Mouse (Mus musculus): ENCODE data around the gene Grik3. TPM values are rescaled to one million over a fixed set of nuclear protein-coding genes. Genes with fewer than 3 reads are reported as not detected.

The Grik3 gene
- polyA plus RNA-seq, 1 experiment from 2014 or later, result 1.1 TPM

DNA sequence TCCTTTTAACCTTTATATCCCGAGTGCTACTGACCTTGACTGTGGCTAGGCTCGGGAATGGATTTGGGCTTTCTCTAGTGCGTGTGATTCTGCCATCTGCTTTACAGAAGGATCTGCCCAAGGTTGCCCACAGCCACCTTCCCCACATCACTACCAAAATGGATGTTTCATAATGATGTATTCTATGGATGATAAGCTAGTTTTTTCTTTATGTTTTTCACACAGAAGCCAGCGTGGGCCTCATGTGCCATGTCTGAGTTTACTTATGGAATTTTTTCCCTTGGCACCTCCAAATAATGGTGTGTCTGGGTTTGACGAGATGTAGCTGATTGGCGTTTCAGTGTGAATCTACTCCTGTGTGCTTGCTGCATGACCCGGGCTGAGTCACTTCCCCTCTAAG, 7.0 kb downstream of the Grik3 start:
- Histone ChIP-seq H3K9me3 (no peaks in the 10 kb centered on the region), H3K4me3 (no peak overlapping the region), H3K27me3 (ENCODE audit: insufficient read depth, poor library complexity, severe bottlenecking) (peaks cover 84% of the 10 kb centered on the region), H3K4me1 (replicated peaks) (peaks cover 62% of the 10 kb centered on the region), H3K36me3 (no peaks in the 10 kb centered on the region), H3K27ac (no peak overlapping the region)
- WGBS, result 38% methylated on average over 7 of the region's 7 CpGs
- DNase-seq (ENCODE audit: low spot score), result no peak

DNA sequence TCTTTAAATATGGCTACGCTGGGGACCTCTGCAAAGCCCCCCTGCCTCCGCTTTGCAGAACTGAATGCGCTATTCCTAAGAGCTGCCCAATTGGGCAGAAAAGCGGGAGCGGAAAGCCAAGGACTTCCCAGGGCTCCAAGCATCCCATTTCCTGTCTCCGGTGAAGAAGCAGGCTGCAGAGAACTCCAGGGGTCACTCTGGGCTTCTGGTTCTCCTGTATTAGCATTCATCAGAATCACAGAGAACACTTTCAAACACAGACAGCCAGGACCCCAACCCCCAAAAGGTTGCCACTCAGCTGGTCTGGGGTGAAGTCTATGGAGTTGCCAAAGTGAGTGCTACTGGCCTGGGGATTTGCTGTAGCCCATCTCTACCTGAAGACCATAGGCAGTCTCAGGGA, 8.4 kb downstream of the Grik3 start:
- H3K4me1 ChIP-seq (replicated peaks), result peaks cover 55% of the 10 kb centered on the region
- H3K27me3 ChIP-seq (ENCODE audit: insufficient read depth, poor library complexity, severe bottlenecking), result peaks cover 70% of the 10 kb centered on the region
- H3K4me3 ChIP-seq, result no peak overlapping the region
- no peak overlapping the region for H3K27ac ChIP-seq
- no peaks in the 10 kb centered on the region for H3K36me3 ChIP-seq
- no peaks in the 10 kb centered on the region for H3K9me3 ChIP-seq
- no peak for DNase-seq (ENCODE audit: low spot score)
- 5% methylated on average over 6 of the region's 6 CpGs for WGBS

DNA sequence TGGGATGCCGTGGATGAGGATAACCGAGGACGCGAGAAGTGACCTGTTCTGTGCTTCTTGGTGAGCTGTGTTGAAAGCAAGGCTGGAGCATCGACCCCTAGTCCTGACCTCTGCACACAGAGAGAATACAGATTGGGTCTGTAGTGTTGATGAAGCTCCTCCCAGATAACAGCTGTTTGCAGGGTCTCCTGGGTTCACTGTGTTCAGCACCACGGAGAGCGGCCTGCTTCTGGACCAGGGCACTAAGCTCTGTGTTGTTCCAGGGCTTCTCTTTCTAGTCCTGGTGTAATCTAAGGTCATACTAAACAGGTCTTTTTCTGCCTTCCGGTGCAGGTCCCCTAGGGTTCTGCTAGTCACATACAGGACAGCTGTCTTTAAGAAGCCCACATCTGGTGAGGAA, 12.4 kb downstream of the Grik3 start:
- Histone ChIP-seq H3K4me1 (replicated peaks) (peaks cover 34% of the 10 kb centered on the region), H3K27me3 (ENCODE audit: insufficient read depth, poor library complexity, severe bottlenecking) (peaks cover 33% of the 10 kb centered on the region), H3K27ac (no peak overlapping the region), H3K9me3 (no peaks in the 10 kb centered on the region), H3K36me3 (no peaks in the 10 kb centered on the region), H3K4me3 (no peak overlapping the region)
- 53% methylated on average over 8 of the region's 8 CpGs for WGBS
- DNase-seq (ENCODE audit: low spot score), result peak; percentile 66

DNA sequence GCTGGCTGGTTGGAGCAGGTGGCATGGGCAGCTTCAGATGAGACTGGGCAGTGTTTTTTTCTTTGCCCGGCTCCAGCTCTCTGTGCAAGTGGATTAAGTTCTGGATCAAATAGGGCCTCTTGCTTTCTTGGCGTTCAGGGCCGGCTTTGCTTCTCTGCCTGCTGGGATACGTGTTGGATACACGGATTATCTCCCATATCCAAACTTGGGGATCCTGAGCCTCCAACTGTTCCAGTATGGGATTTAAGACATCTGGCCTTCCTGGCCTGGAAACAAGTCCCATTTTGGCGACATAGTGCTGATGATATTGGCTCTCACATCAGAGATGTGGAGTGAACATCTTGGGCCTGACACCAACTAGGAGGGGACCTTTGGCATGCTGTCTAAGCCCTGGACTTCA, 21.9 kb downstream of the Grik3 start:
- Histone ChIP-seq H3K9me3 (no peaks in the 10 kb centered on the region), H3K4me3 (no peak overlapping the region), H3K36me3 (no peaks in the 10 kb centered on the region), H3K27ac (no peak overlapping the region), H3K27me3 (ENCODE audit: insufficient read depth, poor library complexity, severe bottlenecking) (0 out of 2 replicates have a peak, but pooled peaks cover 11% of the 10 kb centered on the region), H3K4me1 (replicated peaks) (peaks cover 22% of the 10 kb centered on the region)
- 81% methylated on average over 6 of the region's 6 CpGs for WGBS
- no peak for DNase-seq (ENCODE audit: low spot score)

DNA sequence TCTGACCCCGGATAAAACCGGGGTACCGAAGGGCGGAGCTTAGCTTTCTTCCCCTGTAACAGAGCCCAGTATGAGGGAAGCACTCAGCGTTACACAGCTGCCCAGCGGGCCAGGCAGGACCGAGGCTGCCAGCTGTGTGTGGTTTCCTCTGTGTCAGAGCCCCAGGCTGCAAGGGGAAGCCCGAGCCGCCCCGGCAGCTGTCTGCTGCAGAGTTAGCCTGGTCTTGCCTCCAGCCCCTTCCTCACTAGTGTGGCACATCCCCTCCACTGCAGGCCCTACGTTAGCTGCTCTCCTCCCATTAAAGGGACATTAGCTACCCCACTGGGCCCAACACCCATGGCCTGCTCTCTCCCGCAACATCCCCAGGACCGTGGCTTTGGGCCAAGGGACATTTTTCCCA, 25.1 kb downstream of the Grik3 start:
- H3K9me3 ChIP-seq, result no peaks in the 10 kb centered on the region
- no peak for DNase-seq (ENCODE audit: low spot score)
- H3K27ac ChIP-seq, result 0 out of 2 replicates have a peak overlapping the region, but pooled peaks have one; percentile 30
- 57% methylated on average over 13 of the region's 13 CpGs for WGBS
- H3K4me1 ChIP-seq (replicated peaks), result peaks cover 15% of the 10 kb centered on the region; the same call in 1 of the 2 replicates
- peaks cover 4% of the 10 kb centered on the region; the same call in 1 of the 2 replicates for H3K27me3 ChIP-seq (ENCODE audit: insufficient read depth, poor library complexity, severe bottlenecking)
- no peaks in the 10 kb centered on the region for H3K36me3 ChIP-seq
- H3K4me3 ChIP-seq, result no peak overlapping the region

DNA sequence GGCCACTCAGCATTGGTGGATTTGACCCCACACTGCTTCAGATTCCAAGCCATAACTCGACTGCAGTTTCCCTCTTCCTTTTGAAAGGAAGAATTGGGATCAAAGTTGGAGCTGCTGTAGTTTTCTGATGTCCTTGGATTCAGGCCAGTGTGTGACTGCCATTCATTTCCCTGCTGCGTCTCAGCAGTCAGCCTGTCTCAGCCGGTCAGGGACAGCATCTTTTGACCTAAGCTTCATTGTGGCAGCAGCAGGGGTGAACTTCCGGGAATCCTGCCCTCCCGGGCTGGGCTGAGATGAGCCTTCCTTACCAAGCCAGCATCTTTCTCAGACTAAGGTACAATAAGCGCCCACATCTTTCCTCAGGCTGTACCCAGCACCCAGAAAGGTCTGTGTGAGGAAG, 26.1 kb downstream of the Grik3 start:
- H3K9me3 ChIP-seq, result no peaks in the 10 kb centered on the region
- no peak overlapping the region for H3K27ac ChIP-seq
- DNase-seq (ENCODE audit: low spot score), result no peak
- no peaks in the 10 kb centered on the region for H3K36me3 ChIP-seq
- H3K27me3 ChIP-seq (ENCODE audit: insufficient read depth, poor library complexity, severe bottlenecking), result peaks cover 4% of the 10 kb centered on the region; the same call in 1 of the 2 replicates
- H3K4me3 ChIP-seq, result no peak overlapping the region
- WGBS, result 49% methylated on average over 6 of the region's 6 CpGs
- peaks cover 7% of the 10 kb centered on the region; the same call in 1 of the 2 replicates for H3K4me1 ChIP-seq (replicated peaks)

DNA sequence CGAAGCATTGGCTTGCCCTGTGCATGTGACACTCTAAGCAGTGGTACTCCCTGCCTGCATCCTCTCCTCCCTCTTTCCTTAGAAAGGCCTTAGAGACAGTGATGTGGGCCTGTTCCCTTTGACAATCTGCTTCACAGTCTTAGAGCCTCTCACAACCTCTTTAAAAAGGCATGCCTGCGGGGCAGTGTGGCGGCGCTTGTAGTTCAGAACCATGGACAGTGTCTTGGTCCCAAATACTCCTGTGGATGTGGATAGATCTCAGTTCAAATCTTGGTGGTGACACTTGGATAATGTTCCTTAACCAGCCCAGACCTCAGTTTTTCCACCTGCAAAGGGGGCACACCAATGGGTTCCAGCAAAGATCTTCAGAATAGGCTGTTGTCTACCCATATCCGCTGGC, 28.4 kb downstream of the Grik3 start:
- DNase-seq (ENCODE audit: low spot score), result no peak
- no peak overlapping the region for H3K27ac ChIP-seq
- H3K4me1 ChIP-seq (replicated peaks), result peaks cover 6% of the 10 kb centered on the region; the same call in 1 of the 2 replicates
- H3K27me3 ChIP-seq (ENCODE audit: insufficient read depth, poor library complexity, severe bottlenecking), result peaks cover 4% of the 10 kb centered on the region; the same call in 1 of the 2 replicates
- WGBS, result 85% methylated on average over 5 of the region's 5 CpGs
- H3K4me3 ChIP-seq, result no peak overlapping the region
- H3K9me3 ChIP-seq, result no peaks in the 10 kb centered on the region
- H3K36me3 ChIP-seq, result no peaks in the 10 kb centered on the region

DNA sequence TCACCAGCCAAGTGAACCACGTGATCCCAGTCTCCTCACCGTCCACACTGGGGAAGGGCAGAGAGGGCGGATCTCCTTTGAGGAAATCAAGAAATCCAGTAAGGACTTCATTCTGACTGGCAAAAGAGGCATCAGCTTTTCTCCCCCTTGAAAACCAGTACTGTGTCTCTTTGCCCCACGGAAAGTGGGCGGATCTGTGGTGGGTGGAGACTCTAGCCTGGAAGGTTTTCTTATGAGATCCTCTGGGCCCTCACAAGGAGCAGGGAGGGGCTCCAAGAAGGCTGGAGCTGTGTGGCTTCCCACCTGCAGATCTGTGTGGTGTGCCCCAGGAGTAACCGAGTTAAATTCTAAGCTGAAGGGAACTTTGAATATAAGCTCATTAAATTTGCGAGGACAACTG, 32.4 kb downstream of the Grik3 start:
- Histone ChIP-seq H3K4me1 (replicated peaks) (no peaks in the 10 kb centered on the region; the same call in 1 of the 2 replicates), H3K4me3 (no peak overlapping the region), H3K9me3 (no peaks in the 10 kb centered on the region), H3K27ac (no peak overlapping the region), H3K27me3 (ENCODE audit: insufficient read depth, poor library complexity, severe bottlenecking) (peaks cover 4% of the 10 kb centered on the region; the same call in 1 of the 2 replicates), H3K36me3 (0 out of 2 replicates have a peak, but pooled peaks cover 6% of the 10 kb centered on the region)
- WGBS, result 61% methylated on average over 7 of the region's 7 CpGs
- DNase-seq (ENCODE audit: low spot score), result no peak

DNA sequence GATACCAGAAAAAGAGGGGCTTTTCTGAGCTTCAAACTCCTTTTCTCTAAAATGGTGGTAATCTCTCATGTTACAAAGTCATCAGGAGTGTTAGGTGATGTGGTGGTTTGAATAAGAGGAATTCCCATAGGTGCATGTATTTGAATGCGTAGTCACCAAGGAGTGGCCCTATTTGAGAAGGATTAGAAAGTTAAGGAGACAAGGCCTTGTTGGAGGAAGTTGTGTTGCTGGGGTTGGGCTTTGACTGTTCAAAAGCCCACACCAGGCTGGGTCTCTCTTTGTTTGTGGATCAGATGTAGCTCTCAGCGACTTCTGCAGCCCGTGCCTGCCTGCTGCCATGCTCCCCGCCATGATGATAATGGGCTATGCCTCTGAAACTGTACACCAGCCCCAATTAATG, 34.8 kb downstream of the Grik3 start:
- Histone ChIP-seq H3K9me3 (no peaks in the 10 kb centered on the region), H3K4me3 (no peak overlapping the region), H3K27ac (no peak overlapping the region), H3K4me1 (replicated peaks) (no peaks in the 10 kb centered on the region; the same call in 1 of the 2 replicates), H3K27me3 (ENCODE audit: insufficient read depth, poor library complexity, severe bottlenecking) (peaks cover 3% of the 10 kb centered on the region; the same call in 1 of the 2 replicates), H3K36me3 (0 out of 2 replicates have a peak, but pooled peaks cover 7% of the 10 kb centered on the region)
- 80% methylated on average over 4 of the region's 4 CpGs for WGBS
- DNase-seq (ENCODE audit: low spot score), result no peak

DNA sequence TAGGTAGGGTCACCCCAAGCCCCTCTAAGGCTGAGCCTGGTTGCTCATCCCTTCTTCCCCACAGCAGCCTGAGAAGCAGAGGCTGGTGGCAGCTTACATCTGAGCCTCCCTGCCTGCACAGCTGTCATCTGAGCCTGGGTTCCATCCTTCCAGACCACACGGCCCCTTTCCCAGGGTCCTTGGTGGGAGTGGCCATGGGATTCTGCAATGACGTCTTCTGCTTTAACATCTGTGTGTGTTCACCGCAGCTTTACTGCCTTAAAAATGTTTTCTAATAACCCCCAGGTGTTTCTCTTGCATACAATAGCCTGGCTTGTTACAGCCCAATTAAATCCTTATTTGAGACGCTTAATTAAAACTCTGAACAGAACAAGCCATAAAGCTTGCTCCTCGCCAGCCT, 35.9 kb downstream of the Grik3 start:
- Histone ChIP-seq H3K4me3 (no peak overlapping the region), H3K36me3 (0 out of 2 replicates have a peak, but pooled peaks cover 7% of the 10 kb centered on the region), H3K27ac (no peak overlapping the region), H3K4me1 (replicated peaks) (no peaks in the 10 kb centered on the region; the same call in 1 of the 2 replicates), H3K27me3 (ENCODE audit: insufficient read depth, poor library complexity, severe bottlenecking) (peaks cover 10% of the 10 kb centered on the region; the same call in 1 of the 2 replicates), H3K9me3 (no peaks in the 10 kb centered on the region)
- DNase-seq (ENCODE audit: low spot score), result no peak
- WGBS, result 71% methylated on average over 5 of the region's 5 CpGs

DNA sequence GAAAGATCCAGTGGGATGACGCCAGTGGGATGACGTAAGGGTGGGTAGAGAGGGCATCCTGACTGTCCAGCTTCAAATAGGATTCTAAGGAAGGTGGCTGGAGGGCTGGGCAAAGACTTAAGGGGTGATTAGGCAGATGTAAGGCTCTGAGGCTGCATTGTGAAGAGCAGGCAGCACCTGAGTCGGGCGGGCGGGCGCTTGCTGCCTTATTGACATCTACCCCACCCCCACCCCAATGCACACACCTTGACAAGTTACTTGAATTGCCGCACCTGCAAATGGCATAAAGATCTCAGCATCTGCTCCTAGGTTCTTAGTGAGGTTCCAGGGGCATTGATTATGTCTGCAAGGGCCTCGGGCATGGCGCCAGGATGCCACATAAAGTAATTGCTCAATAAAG, 43.5 kb downstream of the Grik3 start:
- Histone ChIP-seq H3K4me1 (replicated peaks) (peaks cover 53% of the 10 kb centered on the region), H3K9me3 (0 out of 2 replicates have a peak, but pooled peaks cover 3% of the 10 kb centered on the region), H3K27ac (peak overlapping the region; percentile 54), H3K36me3 (no peaks in the 10 kb centered on the region), H3K4me3 (no peak overlapping the region), H3K27me3 (ENCODE audit: insufficient read depth, poor library complexity, severe bottlenecking) (peaks cover 61% of the 10 kb centered on the region)
- WGBS, result 45% methylated on average over 9 of the region's 9 CpGs
- DNase-seq (ENCODE audit: low spot score), result no peak

DNA sequence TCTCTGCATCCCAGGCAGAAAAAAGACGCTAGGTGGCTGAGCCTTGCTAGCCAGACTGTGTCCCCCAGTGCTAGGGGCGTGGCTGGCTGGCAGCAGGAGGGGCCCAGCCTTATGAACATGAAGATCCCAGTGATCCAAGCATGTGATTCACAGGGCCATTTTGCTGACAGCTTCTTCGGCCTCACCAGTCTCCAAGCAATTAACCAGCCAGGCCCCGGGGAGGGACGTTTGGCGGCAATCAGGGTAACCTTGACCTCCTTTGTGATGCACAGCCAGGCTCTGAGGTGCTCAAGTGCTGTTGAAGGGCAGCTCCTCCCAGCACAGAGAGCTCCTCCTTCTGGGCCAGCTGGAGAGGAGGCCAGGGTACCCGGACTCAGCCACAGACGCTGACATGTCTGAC, 43.9 kb downstream of the Grik3 start:
- no peaks in the 10 kb centered on the region for H3K36me3 ChIP-seq
- H3K4me3 ChIP-seq, result 0 out of 2 replicates have a peak overlapping the region, but pooled peaks have one; percentile 5
- H3K27ac ChIP-seq, result peak overlapping the region; percentile 54
- peaks cover 65% of the 10 kb centered on the region for H3K27me3 ChIP-seq (ENCODE audit: insufficient read depth, poor library complexity, severe bottlenecking)
- H3K9me3 ChIP-seq, result 0 out of 2 replicates have a peak, but pooled peaks cover 3% of the 10 kb centered on the region
- peak; percentile 72 for DNase-seq (ENCODE audit: low spot score)
- 6% methylated on average over 8 of the region's 8 CpGs for WGBS
- peaks cover 56% of the 10 kb centered on the region for H3K4me1 ChIP-seq (replicated peaks)

DNA sequence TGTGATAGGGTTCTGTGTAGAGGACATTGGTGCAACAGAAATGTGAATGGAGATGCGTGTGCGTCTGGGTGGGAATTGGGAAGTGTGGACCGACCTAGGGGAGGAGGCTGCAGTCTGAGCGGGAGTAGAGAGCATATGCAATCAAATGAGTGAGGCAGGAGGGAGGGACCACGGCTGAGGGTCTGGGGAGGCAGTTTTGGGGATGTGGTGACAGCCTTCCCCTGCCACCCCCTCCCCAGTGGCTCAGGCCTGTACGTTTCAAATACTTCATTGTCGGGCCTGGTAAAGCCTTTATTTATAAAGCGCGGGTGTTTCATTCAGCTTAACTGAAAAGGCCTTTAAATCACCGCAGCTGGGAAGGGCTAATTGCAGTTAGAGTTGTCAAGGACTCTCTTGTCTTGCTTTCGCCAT, 44.5 kb downstream of the Grik3 start:
- H3K36me3 ChIP-seq, result no peaks in the 10 kb centered on the region
- peak overlapping the region; percentile 54 for H3K27ac ChIP-seq
- H3K27me3 ChIP-seq (ENCODE audit: insufficient read depth, poor library complexity, severe bottlenecking), result peaks cover 69% of the 10 kb centered on the region
- 7% methylated on average over 11 of the region's 11 CpGs for WGBS
- peak; percentile 42 for DNase-seq (ENCODE audit: low spot score)
- 0 out of 2 replicates have a peak, but pooled peaks cover 3% of the 10 kb centered on the region for H3K9me3 ChIP-seq
- peaks cover 58% of the 10 kb centered on the region for H3K4me1 ChIP-seq (replicated peaks)
- peak overlapping the region; percentile 5; the same call in 1 of the 2 replicates for H3K4me3 ChIP-seq
